Mouse (Mus musculus) ES-E14 (cell line): ENCODE data around the gene Ush2a.

Source experiments
- MAFK ChIP-seq: IDR thresholded peaks from 2 replicates; pipeline ENCODE4 v1.6.1; 2014; ENCODE audit warnings: mild to moderate bottlenecking, low read depth, low read length, inconsistent platforms; ENCODE audit not compliant: insufficient read depth
- ZC3H11A ChIP-seq: IDR thresholded peaks from 2 replicates; pipeline ENCODE4 v1.6.1; 2012; ENCODE audit warnings: low read depth, mild to moderate bottlenecking, inconsistent platforms, low read length, borderline replicate concordance
- ZNF384 ChIP-seq: IDR thresholded peaks from 2 replicates; pipeline ENCODE4 v1.6.1; 2012; ENCODE audit warnings: low read depth, low read length, inconsistent platforms

GRCm38 (mm10) chr1:188518792-188519191 is 257.0 kb downstream of the Ush2a start:
- TF ChIP-seq ZNF384: no peak
- no peak for TF ChIP-seq MAFK
- TF ChIP-seq ZC3H11A: no peak
